Mouse (Mus musculus) mouse embryonic stem cell (cell line): ENCODE results near the gene Elovl6.

Source experiments
- in situ Hi-C, 2 experiments: fragments of 300-500 bp; cut with MboI; formaldehyde crosslinking; loops; 1 replicate in 1 of 2; 3 replicates in 1 of 2; pipeline ENCODE4 v1.14.3; 2019 to 2020; ENCODE audit warnings: low sequenced_read_pairs in 2 of 2, low pct_unique_long_range_greater_than_20kb in 1 of 2, mixed read lengths in 1 of 2; ENCODE audit not compliant: unreplicated experiment in 1 of 2

The Elovl6 gene

DNA sequence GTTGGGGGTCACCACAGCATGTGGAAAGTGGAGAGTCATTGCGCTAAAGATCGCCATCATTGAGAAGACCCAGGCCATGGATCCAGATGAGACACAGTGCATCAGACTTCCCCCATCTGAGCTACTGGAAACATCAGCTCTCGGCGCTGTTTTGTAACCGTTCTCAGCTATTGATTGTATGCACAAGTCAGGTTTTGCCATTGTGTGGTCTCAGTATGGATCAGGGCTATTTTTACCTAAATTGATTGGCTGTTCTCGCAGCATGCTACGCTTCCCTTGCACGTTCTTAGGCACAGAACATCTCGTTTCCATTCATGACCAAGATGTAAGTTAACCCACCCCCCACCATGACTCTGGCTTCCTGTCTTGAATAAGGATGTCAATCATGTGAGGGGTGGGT, 27.9 kb downstream of the Elovl6 start:
- in situ Hi-C loops, result no loop called here

- in situ Hi-C loops, result no loop called here
Measured at GRCm38 (mm10) chr3:129561011-129561410, 28.9 kb downstream of the Elovl6 start.

GRCm38 (mm10) chr3:129561853-129562252, 29.7 kb downstream of the Elovl6 start:
- in situ Hi-C loops, result no loop called here

DNA sequence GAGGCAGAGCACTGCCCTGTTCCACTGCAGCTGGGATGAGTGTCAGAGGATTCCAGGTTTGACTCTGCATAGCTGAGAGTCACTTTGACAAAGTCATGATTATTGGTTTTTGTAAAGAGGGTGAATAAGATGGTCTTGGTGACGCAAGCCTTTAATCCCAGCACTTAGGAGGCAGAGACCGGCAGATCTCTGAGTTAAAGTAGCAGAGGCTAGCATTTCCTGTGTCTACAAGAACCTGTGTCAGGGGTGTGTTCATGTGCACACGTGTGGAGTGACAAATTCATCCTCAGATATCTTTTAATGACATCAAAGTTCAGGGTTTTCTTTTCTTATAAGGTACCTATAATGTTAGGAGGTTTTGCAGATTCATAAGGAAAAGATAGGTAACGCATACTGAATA, 30.3 kb downstream of the Elovl6 start:
- in situ Hi-C loops, result no loop called here

GRCm38 (mm10) chr3:129563807-129564206, 31.7 kb downstream of the Elovl6 start:
- in situ Hi-C loops, result no loop called here

DNA sequence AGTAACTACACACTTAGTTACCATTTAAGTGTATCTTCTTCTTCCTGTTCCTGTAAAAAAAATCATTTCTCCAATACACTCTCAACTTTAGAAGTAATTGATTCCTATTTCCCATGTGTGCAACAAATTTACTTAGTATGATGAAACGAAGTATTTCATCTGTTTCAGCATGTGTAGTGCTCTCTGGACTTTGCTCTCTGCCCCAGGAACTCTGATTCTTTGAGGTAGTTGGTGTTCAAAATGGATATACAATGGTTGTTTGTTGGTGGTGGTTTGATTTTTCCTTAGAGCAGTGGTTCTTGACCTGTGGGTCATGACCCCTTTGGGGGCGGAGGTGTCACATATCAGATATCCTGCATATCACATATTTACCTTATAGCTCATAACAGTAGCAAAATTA, 32.7 kb downstream of the Elovl6 start:
- in situ Hi-C loops, result no loop called here

DNA sequence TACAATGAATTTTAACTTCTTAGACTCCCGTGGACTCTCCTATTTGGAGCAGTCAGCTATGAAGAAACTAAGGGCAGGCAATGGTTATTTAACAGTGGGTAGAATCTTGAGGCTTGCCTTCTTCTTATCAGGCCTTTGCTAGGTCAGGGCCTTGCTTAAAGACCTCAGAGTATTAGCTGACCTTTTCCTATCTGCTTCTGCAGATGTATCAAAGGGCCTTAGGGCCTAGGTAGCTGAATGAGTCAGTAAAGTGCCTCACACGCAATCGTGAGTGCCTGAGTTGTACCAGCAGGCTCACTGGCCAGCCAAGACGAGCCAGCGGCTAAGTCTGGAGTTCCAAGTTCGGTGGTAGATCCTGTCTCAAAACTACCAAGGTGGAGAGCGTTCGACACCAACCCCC, 33.3 kb downstream of the Elovl6 start:
- in situ Hi-C loops, result no loop called here

DNA sequence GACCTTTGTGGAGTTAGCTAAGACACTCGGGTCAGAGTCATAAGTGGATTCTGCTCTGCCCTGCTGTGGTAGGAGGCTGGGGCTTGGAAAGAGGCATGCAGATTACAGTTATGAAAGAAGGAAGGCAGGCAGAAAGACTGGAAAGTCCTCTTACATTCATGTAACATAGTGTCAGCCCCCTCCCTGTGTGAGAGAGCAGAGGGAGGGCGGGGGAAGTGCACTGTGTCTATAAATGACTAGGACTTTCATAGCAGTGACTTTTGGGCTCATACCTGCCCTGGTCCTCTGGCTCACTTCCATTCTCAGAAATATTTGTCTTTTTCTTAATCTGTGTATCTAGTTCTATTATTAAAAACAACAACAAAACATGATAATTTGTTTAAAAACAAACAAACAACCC, 33.9 kb downstream of the Elovl6 start:
- in situ Hi-C loops, result no loop called here

DNA sequence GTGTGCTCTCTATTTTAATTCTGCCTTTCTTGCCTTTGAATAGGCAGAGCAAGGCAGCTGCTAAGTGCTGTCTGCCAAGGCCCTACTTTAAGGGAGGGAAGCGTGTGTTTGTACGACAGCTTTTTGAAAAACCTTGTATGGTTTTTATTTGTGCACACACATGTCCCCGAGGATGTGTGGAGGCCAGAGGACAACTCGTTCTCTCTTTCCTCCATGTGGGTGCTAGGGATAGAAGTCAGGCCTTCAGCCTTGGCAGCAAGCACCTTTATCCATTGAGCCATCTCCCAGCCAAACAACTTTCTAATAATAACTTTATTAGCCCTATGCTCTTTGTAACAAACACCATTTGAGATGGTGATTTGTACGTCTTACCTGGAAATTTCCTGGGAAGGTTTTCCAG, 34.7 kb downstream of the Elovl6 start:
- in situ Hi-C loops, result no loop called here

DNA sequence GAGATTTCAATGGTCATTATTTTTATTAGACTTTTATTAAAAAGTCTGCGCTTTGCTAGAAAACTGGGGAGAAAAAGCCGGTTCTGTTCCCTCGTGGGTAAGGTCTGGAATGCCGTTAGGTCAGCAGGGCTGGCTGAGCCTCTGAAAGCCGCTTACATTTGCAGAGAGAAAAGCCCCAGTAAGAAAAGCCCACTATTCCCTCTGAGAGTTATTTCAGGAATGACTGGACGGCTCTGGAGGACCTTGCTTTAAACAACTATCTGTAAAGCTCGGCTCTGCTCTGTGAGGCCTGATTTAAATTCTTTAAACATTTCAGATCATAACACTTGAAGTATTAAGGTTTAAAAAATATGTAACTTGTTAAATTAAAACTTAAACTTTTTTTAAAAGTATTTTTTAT, 36.4 kb downstream of the Elovl6 start:
- in situ Hi-C loops, result no loop called here

- in situ Hi-C loops, result no loop called here
Measured at GRCm38 (mm10) chr3:129570989-129571388, 38.8 kb downstream of the Elovl6 start.

DNA sequence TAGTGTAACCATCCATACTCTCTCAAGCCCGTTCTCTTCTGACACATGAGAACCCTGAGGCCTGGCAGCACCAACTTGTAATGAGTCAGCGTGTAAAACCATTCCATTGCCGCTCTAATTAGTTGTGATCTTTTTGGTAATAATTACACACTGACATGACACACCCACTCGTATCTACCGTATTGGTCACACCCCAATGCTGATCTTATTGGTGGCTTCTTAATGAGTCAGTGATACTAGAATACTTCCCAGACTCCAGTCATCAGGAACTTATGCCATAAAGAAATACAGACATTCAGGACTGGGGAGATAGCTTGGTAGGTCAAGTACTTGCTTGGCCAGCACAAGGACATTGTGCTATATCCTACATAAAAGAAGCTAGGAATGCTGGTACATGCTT, 39.5 kb downstream of the Elovl6 start:
- in situ Hi-C loops, result no loop called here

- in situ Hi-C loops, result no loop called here
Measured at GRCm38 (mm10) chr3:129572959-129573358, 40.8 kb downstream of the Elovl6 start.

DNA sequence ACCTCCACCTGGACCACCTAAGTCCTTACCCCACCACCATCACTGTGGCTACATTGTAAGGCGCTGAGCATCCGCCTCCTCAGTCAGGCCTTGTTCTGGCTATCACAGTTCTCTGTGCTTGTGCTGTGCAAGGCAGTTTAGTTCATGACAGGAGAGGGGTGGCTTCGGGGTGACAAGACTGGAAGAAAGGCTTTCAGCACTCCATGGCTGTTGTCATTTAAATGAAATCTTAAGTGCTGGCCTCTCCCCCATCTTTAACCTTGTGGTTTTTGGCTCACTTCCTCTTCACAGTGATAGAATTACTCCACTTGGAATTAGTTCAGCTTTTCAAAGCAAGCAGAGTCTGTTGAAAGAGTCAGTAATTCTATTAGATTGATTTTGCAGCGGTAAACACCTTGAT, 41.5 kb downstream of the Elovl6 start:
- in situ Hi-C loops, result no loop called here

DNA sequence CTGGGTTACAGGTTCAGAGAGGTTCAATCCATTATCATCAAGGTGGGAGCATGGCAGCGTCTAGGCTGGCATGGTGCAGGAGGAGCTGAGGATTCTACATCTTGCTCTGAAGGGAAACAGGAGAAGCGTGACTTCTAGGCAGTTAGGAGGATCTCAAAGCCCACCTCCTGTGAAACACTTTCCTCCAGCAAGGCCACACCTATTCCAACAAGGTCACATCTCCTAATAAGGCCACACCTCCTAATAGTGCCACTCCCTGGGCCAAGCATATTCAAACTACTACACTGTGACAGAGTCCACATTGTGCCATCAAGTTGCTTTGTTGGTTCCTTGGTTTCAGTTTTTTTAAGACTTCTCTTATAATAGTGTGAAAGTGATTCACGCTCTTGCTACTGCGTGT, 42.9 kb downstream of the Elovl6 start:
- in situ Hi-C loops, result no loop called here

DNA sequence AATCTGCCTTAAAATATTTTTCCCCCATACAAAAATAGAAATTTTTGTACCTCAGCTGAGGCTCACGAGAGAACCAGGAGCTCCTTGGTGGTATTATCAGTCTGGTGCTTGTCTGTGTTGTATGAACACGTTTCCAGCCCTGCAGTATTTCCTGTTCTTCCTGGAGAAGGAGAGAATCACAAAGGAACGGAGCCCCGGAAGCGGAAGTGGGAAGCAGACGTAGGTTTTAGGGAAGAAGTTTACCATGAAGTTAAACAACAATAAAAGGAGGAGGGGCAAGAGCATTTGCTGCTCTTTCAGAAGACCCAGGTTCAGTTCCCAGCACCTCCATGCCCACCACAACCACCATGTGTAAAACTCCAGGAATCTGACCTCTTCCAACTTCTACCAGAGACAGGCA, 44.4 kb downstream of the Elovl6 start:
- in situ Hi-C loops, result no loop called here

- in situ Hi-C loops, result no loop called here
Measured at GRCm38 (mm10) chr3:129578741-129579475, 46.8 kb downstream of the Elovl6 start.

DNA sequence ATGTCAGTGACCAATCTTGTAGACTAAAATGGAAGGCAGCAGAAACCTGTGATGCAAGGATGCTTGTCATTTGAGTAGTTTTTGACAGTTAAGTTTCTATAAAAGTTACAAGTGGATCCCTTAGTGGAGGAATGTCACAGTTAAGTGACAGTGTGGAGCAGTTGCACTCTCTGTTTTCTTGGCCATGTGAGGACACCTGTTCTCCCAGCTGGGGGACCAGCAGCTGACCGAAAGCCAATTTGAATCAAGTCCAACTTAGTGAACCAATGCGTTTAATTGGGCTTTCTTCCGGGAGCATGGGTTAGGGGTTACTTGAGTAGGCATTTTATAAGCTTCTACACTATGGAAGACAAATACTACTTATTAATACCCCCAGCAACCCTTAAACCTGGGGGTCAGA, 48.9 kb downstream of the Elovl6 start:
- in situ Hi-C loops, result no loop called here

- in situ Hi-C loops, result no loop called here
Measured at GRCm38 (mm10) chr3:129582449-129582848, 50.3 kb downstream of the Elovl6 start.

DNA sequence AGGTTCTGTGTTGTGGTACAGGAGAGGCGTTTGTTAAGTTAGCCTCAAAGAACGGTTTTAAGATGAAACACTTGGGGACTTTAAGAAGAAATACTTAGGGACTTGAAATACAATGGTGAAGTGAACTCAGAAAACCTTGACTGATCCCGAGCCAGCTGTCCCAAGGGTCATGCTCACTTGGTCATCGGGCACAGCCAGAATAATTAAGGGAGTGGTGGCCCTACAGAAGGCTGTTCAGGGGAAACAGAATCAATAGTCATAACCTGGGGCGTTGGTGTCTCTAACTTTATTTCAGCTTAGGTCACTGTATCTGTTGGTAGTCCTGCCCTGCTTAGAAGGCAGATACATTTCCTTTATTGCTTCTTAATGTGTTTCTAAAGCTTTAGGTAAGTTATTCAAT, 51.1 kb downstream of the Elovl6 start:
- in situ Hi-C loops, result no loop called here

DNA sequence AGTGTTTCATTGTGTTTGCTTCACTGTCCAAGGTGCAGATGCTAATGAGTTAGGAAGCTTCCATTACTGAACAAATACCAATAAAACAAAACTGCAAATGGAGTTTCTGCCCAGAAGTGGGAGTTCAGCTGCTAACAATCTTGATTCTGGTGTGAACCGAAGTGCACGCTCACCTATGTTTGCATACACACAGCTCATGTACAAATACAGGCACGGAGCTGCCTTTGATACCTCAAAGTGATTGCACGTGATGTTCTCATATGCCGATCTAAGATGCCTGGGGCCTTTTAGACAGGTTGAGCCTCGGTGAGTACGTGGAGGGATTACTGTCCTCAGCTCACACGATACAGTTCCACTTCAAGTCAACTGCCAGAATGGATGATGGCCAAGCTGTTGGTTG, 55.8 kb downstream of the Elovl6 start:
- in situ Hi-C loops, result no loop called here
